Mouse (Mus musculus) ES-E14 (cell line): ENCODE data around the gene Usp48.

ENCODE experiments used
- CHD2 ChIP-seq: IDR thresholded peaks from 2 replicates; pipeline ENCODE4 v1.6.1; 2014; ENCODE audit warnings: mild to moderate bottlenecking, low read depth, low read length, inconsistent platforms
- HCFC1 ChIP-seq: IDR thresholded peaks from 2 replicates; pipeline ENCODE4 v1.6.1; 2012; ENCODE audit warnings: low read length, inconsistent platforms, borderline replicate concordance; ENCODE audit not compliant: insufficient read depth
- MAFK ChIP-seq: IDR thresholded peaks from 2 replicates; pipeline ENCODE4 v1.6.1; 2014; ENCODE audit warnings: mild to moderate bottlenecking, low read depth, low read length, inconsistent platforms; ENCODE audit not compliant: insufficient read depth
- ZC3H11A ChIP-seq: IDR thresholded peaks from 2 replicates; pipeline ENCODE4 v1.6.1; 2012; ENCODE audit warnings: low read depth, mild to moderate bottlenecking, inconsistent platforms, low read length, borderline replicate concordance

GRCm38 (mm10) chr4:137680721-137681120 lies 87.2 kb downstream of the Usp48 start:
- TF ChIP-seq MAFK: no peak
- TF ChIP-seq ZC3H11A: no peak
- no peak for TF ChIP-seq HCFC1
- no peak for TF ChIP-seq CHD2
